Mouse (Mus musculus): ENCODE results near the gene Atp1a1. TPM values are rescaled to one million over a fixed set of nuclear protein-coding genes. Genes with fewer than 3 reads are reported as not detected.

Atp1a1 gene
- polyA plus RNA-seq, 1 experiment from 2014 or later, result 3,406 TPM

DNA sequence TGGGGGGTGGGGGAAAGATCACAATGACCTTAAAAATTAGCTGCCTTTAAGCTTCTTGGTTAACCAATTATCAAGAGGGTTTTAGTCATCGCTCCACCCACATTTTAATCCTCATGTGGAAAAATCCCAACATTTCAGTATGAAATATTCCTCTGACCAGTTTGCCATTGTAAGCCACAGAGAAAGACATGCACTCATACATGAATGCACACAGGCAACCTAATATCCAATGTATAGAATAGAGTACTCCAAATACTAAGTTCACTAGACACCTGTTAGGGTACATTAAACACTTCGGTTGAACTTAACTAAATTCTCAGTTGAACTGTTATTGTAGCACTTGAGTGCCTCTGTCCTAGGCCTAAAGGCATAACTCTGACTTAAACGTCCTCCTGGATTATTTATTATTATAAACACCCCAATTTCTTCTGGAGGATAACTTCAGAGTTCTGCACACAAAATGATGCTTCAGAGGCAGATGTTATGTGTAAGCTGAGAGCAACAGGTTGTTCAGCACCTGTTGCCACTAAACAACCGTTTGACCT lies 1.9 kb downstream of the Atp1a1 start:
- H3K27me3 ChIP-seq, result no peaks in the 10 kb centered on the region
- POLR2A ChIA-PET, result interaction anchor here (0.6 to 13.4 kb wide), 24 partner anchors 10 to 228 kb away, joined by 3 to 287 read pairs (median 5); no protein-coding TSS in a partner anchor
- CTCF ChIA-PET, result interaction anchor here (1.4 to 3.4 kb wide), 11 partner anchors 30 to 210 kb away, joined by 3 to 15 read pairs (median 7); no protein-coding TSS in a partner anchor
- in situ Hi-C loops (cut with MboI; ENCODE audit: low pct_unique_long_range_greater_than_20kb), result no loop called here
- DNase-seq (ENCODE audit: low read depth, low spot score) (no peak), ATAC-seq (no peak)
- no peak for TF ChIP-seq CTCF (IDR thresholded peaks at IDR 0.05)

DNA sequence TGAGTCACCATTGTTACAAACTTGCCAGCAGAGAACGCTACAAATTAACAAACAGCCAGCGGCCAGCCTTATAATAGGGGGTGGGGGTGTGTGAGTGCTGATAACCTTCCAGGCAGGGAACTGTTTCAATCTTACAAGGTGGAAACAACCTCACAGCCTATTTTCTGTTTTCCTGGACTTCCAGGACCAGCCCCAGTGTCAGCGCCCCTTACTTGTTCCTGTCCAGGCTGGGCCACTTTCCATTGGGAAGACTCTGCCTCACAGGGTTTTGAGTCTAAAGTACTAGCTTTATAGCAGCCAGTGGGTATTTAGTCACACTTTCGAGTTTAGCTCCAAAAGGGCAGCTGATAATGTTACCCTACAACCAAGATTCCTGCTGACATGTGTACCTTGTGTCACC lies 2.8 kb downstream of the Atp1a1 start:
- H3K27me3 ChIP-seq, result no peaks in the 10 kb centered on the region
- no peak for DNase-seq (ENCODE audit: low read depth, low spot score)
- no peak for TF ChIP-seq CTCF (IDR thresholded peaks at IDR 0.05)
- in situ Hi-C loops (cut with MboI; ENCODE audit: low pct_unique_long_range_greater_than_20kb), result no loop called here
- no peak for ATAC-seq
- POLR2A ChIA-PET, result interaction anchor here (0.6 to 13.4 kb wide), 19 partner anchors 10 to 210 kb away, joined by 3 to 287 read pairs (median 4); no protein-coding TSS in a partner anchor
- CTCF ChIA-PET, result interaction anchor here (1.0 to 3.4 kb wide), 10 partner anchors 30 to 211 kb away, joined by 3 to 15 read pairs (median 6); no protein-coding TSS in a partner anchor

DNA sequence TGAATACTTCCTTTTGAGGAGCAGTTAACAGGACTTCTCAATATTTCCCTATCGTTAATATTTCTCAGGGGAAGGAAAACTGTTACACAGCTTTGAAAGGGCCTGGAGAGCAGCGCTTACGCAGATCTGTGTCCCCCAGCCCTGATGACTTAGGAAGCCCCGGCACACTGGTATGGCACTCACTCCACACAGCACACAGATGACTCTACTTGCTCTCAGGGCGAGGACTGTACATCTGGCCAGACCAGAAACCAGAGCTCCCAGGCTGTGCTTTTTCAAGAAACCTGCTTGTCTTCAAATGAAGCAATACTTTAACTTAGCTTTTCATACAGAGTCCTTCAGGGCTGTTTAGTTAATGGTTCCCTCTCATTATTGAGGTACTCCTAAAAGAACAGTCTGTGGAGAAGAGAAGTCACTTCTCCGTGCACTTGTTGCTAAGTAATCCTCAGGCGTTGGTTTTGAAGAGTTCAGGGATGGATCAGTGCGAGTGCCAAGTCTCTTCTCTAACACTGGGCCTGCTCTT lies 3.4 kb downstream of the Atp1a1 start:
- ChIA-PET POLR2A (interaction anchor here (0.6 to 13.4 kb wide), 13 partner anchors 10 to 203 kb away, joined by 3 to 287 read pairs (median 4); no protein-coding TSS in a partner anchor), CTCF (interaction anchor here (1.0 to 2.3 kb wide), 8 partner anchors 44 to 207 kb away, joined by 4 to 14 read pairs (median 6); no protein-coding TSS in a partner anchor)
- TF ChIP-seq CTCF (IDR thresholded peaks at IDR 0.05), result no peak
- DNase-seq (ENCODE audit: low read depth, low spot score) (no peak), ATAC-seq (no peak)
- no peaks in the 10 kb centered on the region for H3K27me3 ChIP-seq
- in situ Hi-C loops (cut with MboI; ENCODE audit: low pct_unique_long_range_greater_than_20kb), result no loop called here

DNA sequence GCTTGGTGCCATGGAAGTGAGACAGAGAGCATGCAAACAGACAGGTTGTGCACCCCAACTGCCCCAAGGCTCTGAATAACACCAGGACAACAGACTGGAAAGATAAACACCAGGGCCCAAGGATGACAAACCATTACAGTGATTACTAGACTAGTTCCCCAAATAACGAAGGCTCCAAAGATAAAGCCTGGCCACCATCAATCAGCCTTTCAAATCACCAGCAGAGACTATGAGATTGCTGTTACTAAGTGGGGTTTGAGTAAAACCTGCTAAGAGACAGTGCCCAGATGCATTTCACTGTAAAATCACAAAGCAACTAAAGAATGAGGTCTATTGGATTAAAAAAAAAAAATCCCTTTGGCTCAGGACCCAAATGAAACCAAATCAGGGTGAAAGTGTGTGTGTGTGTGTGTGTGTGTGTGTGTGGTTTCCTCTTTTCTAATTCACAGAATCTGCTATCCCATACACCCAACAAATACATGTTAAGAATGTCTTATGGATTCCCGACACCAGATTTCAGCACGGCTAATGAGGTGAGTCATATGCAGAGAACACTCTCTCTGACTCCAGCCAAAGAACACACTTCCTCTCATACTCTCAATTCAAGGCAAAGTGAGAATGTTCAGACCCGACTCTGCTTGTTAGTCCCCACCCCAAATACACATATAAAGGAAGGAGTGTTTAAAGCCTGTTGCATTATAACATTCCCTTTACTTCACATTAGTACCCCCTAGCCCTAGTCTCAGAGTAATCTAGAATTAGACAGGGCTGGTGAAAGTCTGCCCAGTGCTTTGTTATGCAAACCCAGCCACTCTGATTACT lies 4.4 kb downstream of the Atp1a1 start:
- POLR2A ChIA-PET, result interaction anchor here (0.6 to 13.4 kb wide), 11 partner anchors 9 to 219 kb away, joined by 3 to 287 read pairs (median 6); no protein-coding TSS in a partner anchor
- H3K27me3 ChIP-seq, result no peaks in the 10 kb centered on the region
- in situ Hi-C loops (cut with MboI; ENCODE audit: low pct_unique_long_range_greater_than_20kb), result loop anchor here (5.0 kb wide), 1 partner anchor 207 kb away; no protein-coding TSS in a partner anchor
- DNase-seq (ENCODE audit: low read depth, low spot score) (no peak), ATAC-seq (no peak)
- CTCF ChIA-PET, result interaction anchor here (2.3 to 4.4 kb wide), 4 partner anchors 85 to 205 kb away, joined by 11 to 22 read pairs (median 12); no protein-coding TSS in a partner anchor
- no peak for TF ChIP-seq CTCF (IDR thresholded peaks at IDR 0.05)

DNA sequence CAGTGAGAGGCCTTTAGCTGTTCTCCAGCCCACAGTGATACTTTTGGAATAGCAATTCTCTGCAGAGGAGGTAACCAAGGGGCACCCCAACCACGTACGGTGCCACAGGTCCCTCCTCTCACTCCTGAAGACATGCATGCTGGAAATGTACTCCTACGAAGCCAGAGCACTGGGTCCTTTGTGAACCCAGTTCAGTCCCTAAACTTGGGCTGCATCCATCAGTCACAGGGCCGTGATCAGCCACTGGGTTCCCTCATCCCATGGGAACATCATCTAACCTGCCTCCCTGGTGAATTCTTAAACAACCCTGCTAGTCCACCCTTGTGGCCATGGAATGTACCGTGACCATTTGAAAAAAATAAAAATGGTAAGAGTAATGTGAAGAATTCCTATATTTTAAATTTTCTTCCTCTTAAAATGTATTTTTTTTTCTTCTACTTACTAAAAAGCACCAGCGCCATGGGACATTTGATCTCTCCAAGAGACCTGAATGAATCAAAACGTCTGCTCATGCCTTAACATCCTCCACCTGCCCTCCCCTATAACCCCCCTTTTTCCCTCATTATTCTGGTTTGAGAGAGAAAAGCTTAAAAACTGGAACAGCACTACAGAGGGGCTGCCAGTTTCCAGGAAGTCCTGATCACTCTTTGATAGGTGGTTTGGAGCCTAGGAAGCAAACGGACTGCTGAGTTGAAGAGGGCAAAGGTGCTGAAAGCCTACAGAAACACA lies 5.1 kb downstream of the Atp1a1 start:
- no peak for ATAC-seq
- no peak for TF ChIP-seq CTCF (IDR thresholded peaks at IDR 0.05)
- DNase-seq (ENCODE audit: low read depth, low spot score), result no peak

GRCm38 (mm10) chr3:101598231-101598905 lies 6.1 kb downstream of the Atp1a1 start:
- H3K27me3 ChIP-seq, result no peaks in the 10 kb centered on the region
- CTCF ChIA-PET, result interaction anchor here (0.9 to 4.4 kb wide), 8 partner anchors 11 to 206 kb away, joined by 3 to 22 read pairs (median 6); no protein-coding TSS in a partner anchor
- TF ChIP-seq CTCF (IDR thresholded peaks at IDR 0.05), result no peak
- POLR2A ChIA-PET, result interaction anchor here (0.6 to 13.4 kb wide), 6 partner anchors 9 to 206 kb away, joined by 3 to 287 read pairs (median 6); no protein-coding TSS in a partner anchor
- ATAC-seq (no peak), DNase-seq (ENCODE audit: low read depth, low spot score) (no peak)
- in situ Hi-C loops (cut with MboI; ENCODE audit: low pct_unique_long_range_greater_than_20kb), result loop anchor here (5.0 kb wide), 1 partner anchor 209 kb away; no protein-coding TSS in a partner anchor

More for the DNA sequence above, 5.1 kb downstream of the Atp1a1 start:
- in situ Hi-C loops (cut with MboI; ENCODE audit: low pct_unique_long_range_greater_than_20kb), result loop anchor here (5.0 kb wide), 1 partner anchor 208 kb away; no protein-coding TSS in a partner anchor
- ChIA-PET POLR2A (interaction anchor here (0.6 to 13.4 kb wide), 10 partner anchors 10 to 220 kb away, joined by 3 to 287 read pairs (median 4); no protein-coding TSS in a partner anchor), CTCF (interaction anchor here (0.9 to 4.4 kb wide), 7 partner anchors 12 to 205 kb away, joined by 3 to 22 read pairs (median 8); no protein-coding TSS in a partner anchor)
- H3K27me3 ChIP-seq, result no peaks in the 10 kb centered on the region

- no peak for DNase-seq (ENCODE audit: low read depth, low spot score)
- no peak for TF ChIP-seq CTCF (IDR thresholded peaks at IDR 0.05)
- ATAC-seq, result no peak
- in situ Hi-C loops (cut with MboI; ENCODE audit: low pct_unique_long_range_greater_than_20kb), result loop anchor here (5.0 kb wide), 1 partner anchor 210 kb away; no protein-coding TSS in a partner anchor
- ChIA-PET CTCF (interaction anchor here (0.7 to 4.4 kb wide), 8 partner anchors 20 to 207 kb away, joined by 3 to 22 read pairs (median 6); no protein-coding TSS in a partner anchor), POLR2A (interaction anchor here (0.6 to 13.4 kb wide), 10 partner anchors 8 to 207 kb away, joined by 3 to 287 read pairs (median 4); no protein-coding TSS in a partner anchor)
- H3K27me3 ChIP-seq, result no peaks in the 10 kb centered on the region
Measured at GRCm38 (mm10) chr3:101597317-101598096, 7.0 kb downstream of the Atp1a1 start.

DNA sequence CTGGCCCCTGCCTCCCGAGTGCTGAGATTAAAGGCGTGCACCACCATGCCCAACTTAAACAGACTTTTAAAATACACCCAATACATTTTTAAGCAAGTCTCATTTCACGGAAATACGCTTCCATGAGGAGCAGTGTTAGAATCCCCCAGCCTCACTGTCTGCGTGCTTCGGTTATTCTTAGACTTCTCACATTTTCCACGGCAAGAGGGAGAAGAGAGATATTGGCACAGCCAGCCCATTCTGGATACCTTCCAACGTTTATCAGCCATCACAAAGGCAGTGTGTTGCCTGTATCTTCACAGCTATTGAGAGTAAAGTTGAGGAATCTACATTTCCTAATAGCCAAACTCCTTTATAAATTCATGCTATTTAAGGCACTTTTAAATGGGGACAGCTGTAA lies 7.8 kb downstream of the Atp1a1 start:
- DNase-seq (ENCODE audit: low read depth, low spot score), result no peak
- POLR2A ChIA-PET, result interaction anchor here (0.9 to 13.4 kb wide), 6 partner anchors 13 to 208 kb away, joined by 3 to 287 read pairs (median 4); no protein-coding TSS in a partner anchor
- CTCF ChIA-PET, result interaction anchor here (0.9 to 4.4 kb wide), 6 partner anchors 13 to 211 kb away, joined by 3 to 22 read pairs (median 3); no protein-coding TSS in a partner anchor
- in situ Hi-C loops (cut with MboI; ENCODE audit: low pct_unique_long_range_greater_than_20kb), result loop anchor here (5.0 kb wide), 1 partner anchor 211 kb away; no protein-coding TSS in a partner anchor
- no peaks in the 10 kb centered on the region for H3K27me3 ChIP-seq
- no peak for ATAC-seq
- TF ChIP-seq CTCF (IDR thresholded peaks at IDR 0.05), result no peak
